ENCODE assay signal across 9 mouse cellular contexts in the genomic region with DNA sequence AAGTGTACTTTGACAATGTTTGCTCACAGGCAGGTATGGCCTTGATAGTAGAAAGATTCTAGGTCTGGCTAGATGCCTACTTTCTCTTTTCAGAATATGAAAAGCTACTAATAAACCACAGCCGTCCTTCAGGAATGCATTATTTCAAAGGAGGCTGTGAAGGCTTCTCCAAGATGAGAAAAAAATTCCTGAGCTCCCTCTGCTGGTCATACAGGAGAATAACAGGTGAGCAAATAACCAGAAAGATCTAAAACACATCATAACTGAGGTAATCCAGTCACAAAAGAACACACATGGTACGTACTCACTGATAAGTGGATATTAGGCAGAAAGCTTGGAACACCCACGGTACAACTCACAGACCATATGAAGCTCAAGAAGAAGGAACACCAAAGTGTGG. TPM values are rescaled to one million over a fixed set of nuclear protein-coding genes. Genes with fewer than 3 reads are reported as not detected.
DNase-seq lines count a peak whose midpoint lies in the region; ATAC-seq and TF ChIP-seq lines count a peak whose summit lies in the region.
"Had no signal": no experiment of that assay in that cellular context is flagged by ENCODE, and none has a peak within 500 bp of the region (broad histone marks: within the 10 kb centered on the region; RNA-seq: fewer than 3 reads in every experiment).

No protein-coding gene starts in this region.

- no peaks in the 10 kb centered on the region for H3K27me3 ChIP-seq in forebrain, embryonic 15.5 days
- no peaks in the 10 kb centered on the region for H3K27me3 ChIP-seq in forebrain, embryonic 10.5 days (ENCODE audit: poor library complexity, severe bottlenecking)
- no peaks in the 10 kb centered on the region for H3K27me3 ChIP-seq in limb, embryonic 11.5 days (ENCODE audit: control insufficient read depth, insufficient read depth, low read length)
- H3K27me3 ChIP-seq in limb, embryonic 10.5 days (ENCODE audit: low read depth, poor library complexity, severe bottlenecking) = no peaks in the 10 kb centered on the region
- H3K27me3 ChIP-seq: megakaryocyte, embryonic 14.5 days had no signal

- no peaks in the 10 kb centered on the region for H3K4me1 ChIP-seq in forebrain, embryonic 15.5 days
- H3K4me1 ChIP-seq in forebrain, embryonic 10.5 days = no peaks in the 10 kb centered on the region
- H3K4me1 ChIP-seq in limb, embryonic 11.5 days (ENCODE audit: control insufficient read depth, insufficient read depth, low read length) = no peaks in the 10 kb centered on the region
- no peaks in the 10 kb centered on the region for H3K4me1 ChIP-seq in limb, embryonic 10.5 days
- H3K4me1 ChIP-seq in ES-E14 (ENCODE audit: control insufficient read depth in 2 of 2, insufficient read depth in 2 of 2, low read length in 2 of 2, poor library complexity in 1 of 2) = no peaks in the 10 kb centered on the region
- H3K4me1 ChIP-seq: megakaryocyte, embryonic 14.5 days had no signal

- no peak overlapping the region for H3K4me2 ChIP-seq in forebrain, embryonic 15.5 days (replicated peaks)
- H3K4me2 ChIP-seq in limb, embryonic 11.5 days (ENCODE audit: low read depth, severe bottlenecking) = no peak overlapping the region

- no peaks in the 10 kb centered on the region for H3K36me3 ChIP-seq in forebrain, embryonic 15.5 days
- no peaks in the 10 kb centered on the region for H3K36me3 ChIP-seq in forebrain, embryonic 10.5 days (replicated peaks)
- H3K36me3 ChIP-seq in limb, embryonic 11.5 days (ENCODE audit: control insufficient read depth, insufficient read depth, low read length) = no peaks in the 10 kb centered on the region
- H3K36me3 ChIP-seq in limb, embryonic 10.5 days = no peaks in the 10 kb centered on the region
- no peaks in the 10 kb centered on the region for H3K36me3 ChIP-seq in ES-E14 (ENCODE audit: control insufficient read depth, insufficient read depth, low read length, poor library complexity, severe bottlenecking)

- ATAC-seq in forebrain, embryonic 15.5 days (replicated peaks) = 0 out of 2 replicates have a peak, but pooled peaks have one; percentile 26
- ATAC-seq in limb, embryonic 11.5 days (ENCODE audit: insufficient number of reproducible peaks, low FRiP score, low TSS enrichment, low read depth) = no peak

- 24% methylated on average over 3 of the region's 3 CpGs for WGBS in forebrain, embryonic 15.5 days
- 41% methylated on average over 3 of the region's 3 CpGs for WGBS in forebrain, embryonic 10.5 days
- WGBS in limb, embryonic 11.5 days = 42% methylated on average over 3 of the region's 3 CpGs
- 56% methylated on average over 3 of the region's 3 CpGs for WGBS in limb, embryonic 10.5 days

- H3K27ac ChIP-seq in forebrain, embryonic 15.5 days (replicated peaks) = no peak overlapping the region
- H3K27ac ChIP-seq in forebrain, embryonic 10.5 days = no peak overlapping the region
- H3K27ac ChIP-seq in limb, embryonic 11.5 days (replicated peaks; ENCODE audit: low read depth, low read length) = no peak overlapping the region
- no peak overlapping the region for H3K27ac ChIP-seq in limb, embryonic 10.5 days
- no peak overlapping the region for H3K27ac ChIP-seq in ES-E14 (ENCODE audit: insufficient read depth, low read depth, low read length, poor library complexity, severe bottlenecking)

- in situ Hi-C loops in ES-E14 (cut with MboI; ENCODE audit: low sequenced_read_pairs in 2 of 2, unreplicated experiment in 2 of 2) = no loop called here

- no peak overlapping the region for H3K9ac ChIP-seq in forebrain, embryonic 15.5 days (replicated peaks)
- no peak overlapping the region for H3K9ac ChIP-seq in limb, embryonic 11.5 days (ENCODE audit: low read length)
- H3K9ac ChIP-seq in ES-E14 (ENCODE audit: insufficient read depth, low read depth, low read length, poor library complexity, severe bottlenecking) = no peak overlapping the region

- H3K9me3 ChIP-seq in forebrain, embryonic 15.5 days = no peaks in the 10 kb centered on the region
- no peaks in the 10 kb centered on the region for H3K9me3 ChIP-seq in forebrain, embryonic 10.5 days
- H3K9me3 ChIP-seq in limb, embryonic 11.5 days (ENCODE audit: control insufficient read depth, low read length) = no peaks in the 10 kb centered on the region
- no peaks in the 10 kb centered on the region for H3K9me3 ChIP-seq in limb, embryonic 10.5 days (replicated peaks)
- no peaks in the 10 kb centered on the region for H3K9me3 ChIP-seq in ES-E14 (ENCODE audit: control insufficient read depth, insufficient read depth, low read depth, low read length)
- H3K9me3 ChIP-seq: megakaryocyte, embryonic 14.5 days had no signal

- DNase-seq in forebrain, embryonic 10.5 days (ENCODE audit: extremely low spot score, low spot score) = no peak
- DNase-seq in limb, embryonic 11.5 days (ENCODE audit: low spot score) = peak; percentile 20
- DNase-seq in limb, embryonic 10.5 days (ENCODE audit: low spot score) = no peak
- DNase-seq in ES-E14 (ENCODE audit: low read depth, low spot score) = peak; percentile 25
- peak; percentile 3 for DNase-seq in embryo, embryonic 9.5 days (ENCODE audit: extremely low spot score)
- DNase-seq in B cell, adult 2 months = no peak
- DNase-seq in adrenal gland, adult 2 months = no peak

- no peak overlapping the region for H3K4me3 ChIP-seq in forebrain, embryonic 15.5 days
- no peak overlapping the region for H3K4me3 ChIP-seq in forebrain, embryonic 10.5 days
- no peak overlapping the region for H3K4me3 ChIP-seq in limb, embryonic 11.5 days (ENCODE audit: low read depth, low read length)
- no peak overlapping the region for H3K4me3 ChIP-seq in limb, embryonic 10.5 days
- H3K4me3 ChIP-seq in ES-E14 (ENCODE audit: insufficient read depth in 1 of 2, low read depth in 1 of 2, low read length in 2 of 2, poor library complexity in 1 of 2, severe bottlenecking in 1 of 2) = no peak overlapping the region
- H3K4me3 ChIP-seq: megakaryocyte, embryonic 14.5 days had no signal

TF ChIP-seq in ES-E14, 5 proteins besides CTCF, POLR2A, EP300 and RAD21:
- TF ChIP-seq HCFC1 (IDR thresholded peaks at IDR 0.05; ENCODE audit: borderline replicate concordance, insufficient read depth, low read length) (no peak), CHD2 (IDR thresholded peaks at IDR 0.05; ENCODE audit: low read depth, low read length) (no peak)

RNA-seq across cellular contexts. Expression of a gene that starts 16.7 kb away (rescaled TPM):
- polyA plus RNA-seq in forebrain, embryonic 15.5 days (2015; fragmentation: Nextera tagmentation; extraction: Ambion mirVana) = 12.4 and 12.7 TPM in 2 replicates
- 15.3 and 16.1 TPM in 2 replicates for polyA plus RNA-seq in forebrain, embryonic 10.5 days (2016; fragmentation: Nextera tagmentation; extraction: Ambion mirVana)
- polyA plus RNA-seq in limb, embryonic 11.5 days (2014; fragmentation: Nextera tagmentation; extraction: Ambion mirVana) = 14.1 and 16.8 TPM in 2 replicates
- 14.3 and 15.7 TPM in 2 replicates for polyA plus RNA-seq in limb, embryonic 10.5 days (2016; fragmentation: Nextera tagmentation; extraction: Ambion mirVana)
- total RNA-seq in ES-E14 (2012; rRNA removed) = 11.8 and 12.4 TPM in 2 replicates
- total RNA-seq in adrenal gland, adult 2 months (2021) = 10 to 100 TPM; 13.6 to 15.1 TPM
- polyA plus RNA-seq in adrenal gland, adult 2 months (2012; rRNA removed) = 1.3 and 2.0 TPM in 2 replicates

Comparison
In these comparisons a context has a peak if more than half of its experiments do, and no peak if none do; other contexts are left out.
1. DNase-seq: peak in limb, embryonic 11.5 days (single experiment), ES-E14 (single experiment) and embryo, embryonic 9.5 days (single experiment); none in forebrain, embryonic 10.5 days (single experiment), limb, embryonic 10.5 days (single experiment), B cell, adult 2 months (0 of 2) and adrenal gland, adult 2 months (single experiment).